Mouse (Mus musculus) MEL (cell line): ENCODE measurements at regions not wholly inside any gene's neighbourhood (a gene's known extent, or its start where the extent isn't known, plus 50 kb on each side); places are given as distances from the start of the nearest gene placed in this dataset.

Experiments
- DNase-seq: peaks from one replicate; pipeline ENCODE4 v3.0.0; 2011; ENCODE audit warnings: low read depth, low spot score
- H3K27ac ChIP-seq: 2 replicates; pipeline ENCODE4 v1.5.1; 2012; ENCODE audit warnings: low read depth, mild to moderate bottlenecking, control low read depth, low read length, moderate library complexity; ENCODE audit not compliant: control insufficient read depth
- H3K27me3 ChIP-seq, 2 experiments: fragments of 150-350 bp in 1 of 2; sonication (generic) in 1 of 2; 2 replicates each; pipeline ENCODE4 v1.6.1; 2012; ENCODE audit warnings: low read length in 2 of 2, mild to moderate bottlenecking in 2 of 2, improper control_type of control experiment in 1 of 2, moderate library complexity in 1 of 2; ENCODE audit not compliant: insufficient read depth in 2 of 2, control insufficient read depth in 1 of 2
- H3K36me3 ChIP-seq, 2 experiments: 2 replicates each; pipeline ENCODE4 v1.6.1; 2012 to 2014; ENCODE audit warnings: low read length in 2 of 2, improper control_type of control experiment in 1 of 2, inconsistent platforms in 1 of 2, mild to moderate bottlenecking in 1 of 2; ENCODE audit not compliant: insufficient read depth in 2 of 2, control insufficient read depth in 1 of 2
- H3K4me1 ChIP-seq, 2 experiments: fragments of 150-350 bp in 1 of 2; sonication (generic) in 1 of 2; 2 replicates each; pipeline ENCODE4 v1.6.1; 2012; ENCODE audit warnings: low read length in 2 of 2, improper control_type of control experiment in 1 of 2, mild to moderate bottlenecking in 1 of 2; ENCODE audit not compliant: insufficient read depth in 2 of 2, control insufficient read depth in 1 of 2
- H3K4me3 ChIP-seq, 2 experiments: fragments of 150-350 bp in 1 of 2; sonication (generic) in 1 of 2; 2 replicates each; pipeline ENCODE4 v1.5.1; 2012; ENCODE audit warnings: low read depth in 2 of 2, low read length in 2 of 2, mild to moderate bottlenecking in 2 of 2, moderate library complexity in 2 of 2, control low read depth in 1 of 2, improper control_type of control experiment in 1 of 2; ENCODE audit not compliant: control insufficient read depth in 1 of 2, insufficient read depth in 1 of 2
- H3K79me2 ChIP-seq: 2 replicates; pipeline ENCODE4 v1.6.1; 2012; ENCODE audit warnings: mild to moderate bottlenecking, low read length, moderate library complexity; ENCODE audit not compliant: control insufficient read depth, poor library complexity, insufficient read depth
- H3K9ac ChIP-seq: 2 replicates; pipeline ENCODE4 v1.6.1; 2012; ENCODE audit warnings: low read depth, mild to moderate bottlenecking, control low read depth, low read length, moderate library complexity; ENCODE audit not compliant: control insufficient read depth, poor library complexity, severe bottlenecking
- H3K9me3 ChIP-seq: fragments of 150-350 bp; sonication (generic); replicated peaks from 2 replicates; pipeline ENCODE4 v1.6.1; 2012; ENCODE audit warnings: mild to moderate bottlenecking, low read length, improper control_type of control experiment, moderate library complexity; ENCODE audit not compliant: insufficient read depth
- BHLHE40 ChIP-seq: IDR thresholded peaks from 2 replicates; pipeline ENCODE4 v1.6.1; 2012; ENCODE audit warnings: low read depth, mild to moderate bottlenecking, inconsistent platforms, low read length, improper control_type of control experiment, borderline replicate concordance
- ETS1 ChIP-seq: IDR thresholded peaks from 2 replicates; pipeline ENCODE4 v1.6.1; 2012; ENCODE audit warnings: low read depth, mild to moderate bottlenecking, inconsistent platforms, low read length, improper control_type of control experiment, moderate library complexity
- GABPA ChIP-seq: IDR thresholded peaks from 2 replicates; pipeline ENCODE4 v1.6.1; 2012; ENCODE audit warnings: low read depth, mild to moderate bottlenecking, inconsistent platforms, low read length, improper control_type of control experiment, moderate library complexity
- GATA1 ChIP-seq: IDR thresholded peaks from 2 replicates; pipeline ENCODE4 v1.6.1; 2011; ENCODE audit warnings: low read depth, low read length, improper control_type of control experiment
- HCFC1 ChIP-seq: IDR thresholded peaks from 2 replicates; pipeline ENCODE4 v1.6.1; 2012; ENCODE audit warnings: low read depth, mild to moderate bottlenecking, inconsistent platforms, low read length, improper control_type of control experiment, moderate library complexity
- MAX ChIP-seq: IDR thresholded peaks from 2 replicates; pipeline ENCODE4 v1.6.1; 2011; ENCODE audit warnings: low read length, improper control_type of control experiment
- MEF2A ChIP-seq: IDR thresholded peaks from 2 replicates; pipeline ENCODE4 v1.6.1; 2014; ENCODE audit warnings: low read depth, mild to moderate bottlenecking, inconsistent platforms, low read length, improper control_type of control experiment; ENCODE audit not compliant: poor library complexity, insufficient replicate concordance, severe bottlenecking; ENCODE audit errors: extremely low read depth
- MYB ChIP-seq: IDR thresholded peaks from 2 replicates; pipeline ENCODE4 v1.6.1; 2011; ENCODE audit warnings: mild to moderate bottlenecking, low read depth, low read length, improper control_type of control experiment
- MYC ChIP-seq: IDR thresholded peaks from 2 replicates; pipeline ENCODE4 v1.6.1; 2011; ENCODE audit warnings: low read depth, mild to moderate bottlenecking, low read length, improper control_type of control experiment, moderate library complexity
- NELFE ChIP-seq: IDR thresholded peaks from 2 replicates; pipeline ENCODE4 v1.6.1; 2011; ENCODE audit warnings: low read depth, low read length, improper control_type of control experiment
- NRF1 ChIP-seq: IDR thresholded peaks from 2 replicates; pipeline ENCODE4 v1.6.1; 2014; ENCODE audit warnings: low read depth, mild to moderate bottlenecking, inconsistent platforms, low read length, improper control_type of control experiment, moderate library complexity; ENCODE audit not compliant: poor library complexity, insufficient read depth, severe bottlenecking
- POLR2A ChIP-seq, 2 experiments: IDR thresholded peaks; 2 replicates each; pipeline ENCODE4 v1.6.1; 2011 to 2012; ENCODE audit warnings: low read length in 2 of 2, mild to moderate bottlenecking in 2 of 2, control low read depth in 1 of 2, improper control_type of control experiment in 1 of 2, low read depth in 1 of 2, moderate library complexity in 1 of 2; ENCODE audit not compliant: control insufficient read depth in 1 of 2, insufficient read depth in 1 of 2, poor library complexity in 1 of 2
- POLR2AphosphoS2 ChIP-seq: IDR thresholded peaks from 2 replicates; pipeline ENCODE4 v1.6.1; 2011; ENCODE audit warnings: low read length, improper control_type of control experiment
- RAD21 ChIP-seq: IDR thresholded peaks from 2 replicates; pipeline ENCODE4 v1.6.1; 2011; ENCODE audit warnings: mild to moderate bottlenecking, low read depth, low read length, improper control_type of control experiment
- SIN3A ChIP-seq: IDR thresholded peaks from 2 replicates; pipeline ENCODE4 v1.6.1; 2012; ENCODE audit warnings: low read length, improper control_type of control experiment, inconsistent platforms
- SMC3 ChIP-seq: IDR thresholded peaks from 2 replicates; pipeline ENCODE4 v1.6.1; 2011; ENCODE audit warnings: low read depth, low read length, improper control_type of control experiment
- TBP ChIP-seq: IDR thresholded peaks from 2 replicates; pipeline ENCODE4 v1.8.0; 2011; ENCODE audit warnings: low read depth, low read length, improper control_type of control experiment
- USF1 ChIP-seq: IDR thresholded peaks from 2 replicates; pipeline ENCODE4 v1.6.1; 2014; ENCODE audit warnings: low read depth, mild to moderate bottlenecking, inconsistent platforms, low read length, improper control_type of control experiment, moderate library complexity
- USF2 ChIP-seq, 2 experiments: IDR thresholded peaks; 2 replicates each; pipeline ENCODE4 v1.6.1; 2011 to 2012; ENCODE audit warnings: improper control_type of control experiment in 2 of 2, low read length in 2 of 2, borderline replicate concordance in 1 of 2, inconsistent platforms in 1 of 2, low read depth in 1 of 2, mild to moderate bottlenecking in 1 of 2; ENCODE audit not compliant: insufficient read depth in 1 of 2
- ZC3H11A ChIP-seq: IDR thresholded peaks from 2 replicates; pipeline ENCODE4 v1.6.1; 2012; ENCODE audit warnings: low read depth, mild to moderate bottlenecking, inconsistent platforms, low read length, improper control_type of control experiment
- ZKSCAN1 ChIP-seq: IDR thresholded peaks from 2 replicates; pipeline ENCODE4 v1.6.1; 2012; ENCODE audit warnings: low read depth, mild to moderate bottlenecking, inconsistent platforms, low read length, improper control_type of control experiment, moderate library complexity
- ZMIZ1 ChIP-seq: IDR thresholded peaks from 2 replicates; pipeline ENCODE4 v1.6.1; 2012; ENCODE audit warnings: low read depth, mild to moderate bottlenecking, inconsistent platforms, low read length, improper control_type of control experiment, moderate library complexity
- ZNF384 ChIP-seq: IDR thresholded peaks from 2 replicates; pipeline ENCODE4 v1.6.1; 2012; ENCODE audit warnings: low read depth, mild to moderate bottlenecking, inconsistent platforms, low read length, improper control_type of control experiment

DNA sequence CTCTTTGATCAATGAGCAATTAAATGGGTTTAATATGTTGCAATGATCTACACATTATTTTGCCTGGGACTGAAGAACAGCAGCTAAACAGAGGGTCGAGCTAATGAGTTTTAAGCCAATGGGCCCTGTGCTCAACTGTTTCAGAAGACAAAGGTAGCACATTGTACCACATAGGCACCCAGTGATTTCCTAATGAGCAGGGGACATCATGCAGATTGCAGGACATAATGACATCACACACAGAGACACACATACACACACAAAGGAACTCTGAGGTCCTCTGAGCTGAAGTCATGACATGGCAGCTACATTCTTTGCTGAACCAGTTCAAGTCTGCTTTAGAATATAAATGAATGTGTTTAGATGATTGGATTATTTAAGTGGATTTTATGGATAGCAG lies 71.9 kb downstream of the Zfp330 start:
- TF ChIP-seq MYB (no peak), ZNF384 (no peak), POLR2AphosphoS2 (no peak), GABPA (no peak), ETS1 (no peak), TBP (no peak), ZC3H11A (no peak), SIN3A (no peak), MAX (no peak), BHLHE40 (no peak), SMC3 (no peak), ZKSCAN1 (no peak), USF2 (IDR thresholded peaks at IDR 0.05; ENCODE audit: borderline replicate concordance in 1 of 2, insufficient read depth in 1 of 2, low read depth in 1 of 2, low read length in 2 of 2) (no peak), ZMIZ1 (no peak), POLR2A (IDR thresholded peaks at IDR 0.05; ENCODE audit: control insufficient read depth in 1 of 2, insufficient read depth in 1 of 2, low read depth in 1 of 2, low read length in 2 of 2, poor library complexity in 1 of 2) (no peak), NRF1 (no peak), USF1 (no peak)
- Histone ChIP-seq H3K4me3 (no peak overlapping the region), H3K36me3 (no peaks in the 10 kb centered on the region), H3K9me3 (no peaks in the 10 kb centered on the region), H3K79me2 (no peaks in the 10 kb centered on the region), H3K27me3 (no peaks in the 10 kb centered on the region; a peak in 1 of 4 replicates), H3K27ac (no peak overlapping the region), H3K4me1 (no peaks in the 10 kb centered on the region), H3K9ac (no peak overlapping the region)
- DNase-seq = no peak

DNA sequence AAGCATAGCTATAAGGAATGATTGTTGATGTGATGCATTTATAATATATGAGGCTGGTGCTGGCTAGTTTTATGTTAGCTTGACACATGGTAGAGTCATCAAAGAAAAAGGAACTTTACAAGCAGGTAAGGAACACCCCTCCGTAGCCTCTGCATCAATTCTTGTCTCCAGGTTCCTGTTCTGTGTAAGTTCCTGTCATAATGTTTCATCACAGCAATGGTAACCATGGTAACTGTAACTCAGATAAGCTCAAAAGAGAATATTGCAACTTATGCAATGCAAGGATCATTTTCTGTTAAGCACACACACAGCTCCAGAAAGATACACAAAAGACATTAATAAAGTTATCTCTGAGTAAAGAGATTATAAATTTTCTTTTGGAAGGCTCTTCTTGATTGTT lies 73.5 kb downstream of the Zfp330 start:
- H3K36me3 ChIP-seq = no peaks in the 10 kb centered on the region
- no peaks in the 10 kb centered on the region; a peak in 1 of 4 replicates for H3K27me3 ChIP-seq
- no peak overlapping the region for H3K4me3 ChIP-seq
- no peaks in the 10 kb centered on the region for H3K79me2 ChIP-seq
- no peaks in the 10 kb centered on the region for H3K4me1 ChIP-seq
- H3K9ac ChIP-seq = no peak overlapping the region
- no peak for TF ChIP-seq ZNF384
- no peak for TF ChIP-seq MEF2A
- no peak for TF ChIP-seq HCFC1
- no peak for TF ChIP-seq NELFE
- TF ChIP-seq ETS1 = no peak
- TF ChIP-seq BHLHE40 = no peak
- TF ChIP-seq SMC3 = no peak
- TF ChIP-seq RAD21 = no peak
- TF ChIP-seq POLR2A (IDR thresholded peaks at IDR 0.05; ENCODE audit: control insufficient read depth in 1 of 2, insufficient read depth in 1 of 2, low read depth in 1 of 2, low read length in 2 of 2, poor library complexity in 1 of 2) = no peak
- no peak for TF ChIP-seq MYC
- no peak for TF ChIP-seq POLR2AphosphoS2
- no peak for TF ChIP-seq GATA1
- no peak for TF ChIP-seq ZKSCAN1
- no peaks in the 10 kb centered on the region for H3K9me3 ChIP-seq
- DNase-seq = peak; percentile 7
- H3K27ac ChIP-seq = no peak overlapping the region
